In the genomic region with DNA sequence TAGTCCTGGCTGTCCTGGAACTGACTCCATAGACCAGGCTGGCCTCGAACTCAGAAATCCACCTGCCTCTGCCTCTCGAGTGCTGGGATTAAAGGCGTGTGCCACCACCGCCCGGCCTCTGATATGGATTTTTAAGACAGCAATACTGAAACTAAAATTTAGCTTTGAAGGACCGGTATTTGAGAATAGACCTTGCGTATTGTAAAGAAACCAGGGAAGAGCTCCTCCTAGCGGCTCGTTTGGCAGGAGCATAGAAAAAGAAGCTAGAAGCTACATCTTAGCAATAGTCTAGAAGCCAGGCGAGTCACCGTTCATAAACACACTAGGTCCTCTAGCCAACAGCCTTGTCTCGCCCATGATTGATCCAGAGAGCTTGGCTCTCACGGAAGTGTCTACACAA, we compare ENCODE assay signal across 8 mouse cellular contexts. TPM values are rescaled to one million over a fixed set of nuclear protein-coding genes. Genes with fewer than 3 reads are reported as not detected.
DNase-seq lines count a peak whose midpoint lies in the region; ATAC-seq lines count a peak whose summit lies in the region.

No protein-coding gene starts in this region.

- no peak overlapping the region for H3K9ac ChIP-seq in midbrain, embryonic 13.5 days (replicated peaks)
- H3K9ac ChIP-seq in embryonic facial prominence, embryonic 11.5 days (replicated peaks; ENCODE audit: low read length) = no peak overlapping the region
- no peak overlapping the region for H3K9ac ChIP-seq in limb, embryonic 11.5 days (ENCODE audit: low read length)
- no peak overlapping the region for H3K9ac ChIP-seq in neural tube, embryonic 11.5 days (ENCODE audit: low read length)

- H3K4me3 ChIP-seq in midbrain, embryonic 10.5 days = no peak overlapping the region
- no peak overlapping the region for H3K4me3 ChIP-seq in midbrain, embryonic 13.5 days (replicated peaks)
- no peak overlapping the region for H3K4me3 ChIP-seq in embryonic facial prominence, embryonic 11.5 days (ENCODE audit: low read depth, low read length)
- no peak overlapping the region for H3K4me3 ChIP-seq in limb, embryonic 11.5 days (ENCODE audit: low read depth, low read length)
- H3K4me3 ChIP-seq in neural tube, embryonic 11.5 days (ENCODE audit: low read depth, low read length) = no peak overlapping the region

- 48% methylated on average over 13 of the region's 13 CpGs for WGBS in midbrain, embryonic 10.5 days
- 48% methylated on average over 13 of the region's 13 CpGs for WGBS in midbrain, embryonic 13.5 days
- 41% methylated on average over 13 of the region's 13 CpGs for WGBS in embryonic facial prominence, embryonic 11.5 days
- 39% methylated on average over 13 of the region's 13 CpGs for WGBS in limb, embryonic 11.5 days
- 50% methylated on average over 13 of the region's 13 CpGs for WGBS in neural tube, embryonic 11.5 days

- no peak overlapping the region for H3K4me2 ChIP-seq in midbrain, embryonic 13.5 days (replicated peaks)
- no peak overlapping the region for H3K4me2 ChIP-seq in embryonic facial prominence, embryonic 11.5 days (ENCODE audit: low read depth, low read length)
- H3K4me2 ChIP-seq in limb, embryonic 11.5 days (ENCODE audit: low read depth, severe bottlenecking) = no peak overlapping the region
- no peak overlapping the region for H3K4me2 ChIP-seq in neural tube, embryonic 11.5 days (ENCODE audit: low read depth)

- H3K27me3 ChIP-seq in midbrain, embryonic 10.5 days (ENCODE audit: low read depth, poor library complexity, severe bottlenecking) = no peaks in the 10 kb centered on the region
- H3K27me3 ChIP-seq in midbrain, embryonic 13.5 days = no peaks in the 10 kb centered on the region
- no peaks in the 10 kb centered on the region for H3K27me3 ChIP-seq in embryonic facial prominence, embryonic 11.5 days (ENCODE audit: control insufficient read depth, insufficient read depth, low read length)
- H3K27me3 ChIP-seq in limb, embryonic 11.5 days (ENCODE audit: control insufficient read depth, insufficient read depth, low read length) = no peaks in the 10 kb centered on the region
- H3K27me3 ChIP-seq in neural tube, embryonic 11.5 days (ENCODE audit: control insufficient read depth, insufficient read depth, low read length) = no peaks in the 10 kb centered on the region

- no peaks in the 10 kb centered on the region for H3K9me3 ChIP-seq in midbrain, embryonic 10.5 days (replicated peaks)
- H3K9me3 ChIP-seq in midbrain, embryonic 13.5 days = no peaks in the 10 kb centered on the region
- no peaks in the 10 kb centered on the region for H3K9me3 ChIP-seq in embryonic facial prominence, embryonic 11.5 days (replicated peaks; ENCODE audit: control insufficient read depth, low read length)
- no peaks in the 10 kb centered on the region for H3K9me3 ChIP-seq in limb, embryonic 11.5 days (ENCODE audit: control insufficient read depth, low read length)
- H3K9me3 ChIP-seq in neural tube, embryonic 11.5 days (ENCODE audit: control insufficient read depth, low read length) = no peaks in the 10 kb centered on the region

- no peak for ATAC-seq in midbrain, embryonic 13.5 days
- no peak for ATAC-seq in embryonic facial prominence, embryonic 11.5 days (replicated peaks; ENCODE audit: insufficient number of reproducible peaks, low FRiP score, low TSS enrichment, low read depth)
- peak; percentile 17 to 33; a peak in 2 of 4 replicates for ATAC-seq in hematopoietic stem cell, adult 5-6 weeks (replicated peaks in 1 of 2; ENCODE audit: insufficient read depth in 1 of 2, low FRiP score in 2 of 2, low TSS enrichment in 1 of 2, low read depth in 1 of 2, poor library complexity in 2 of 2, severe bottlenecking in 2 of 2)
- ATAC-seq in limb, embryonic 11.5 days (ENCODE audit: insufficient number of reproducible peaks, low FRiP score, low TSS enrichment, low read depth) = no peak
- ATAC-seq in neural tube, embryonic 11.5 days (ENCODE audit: insufficient read depth, low FRiP score, low TSS enrichment) = no peak

- DNase-seq in midbrain, embryonic 10.5 days (ENCODE audit: low spot score) = peak; percentile 55
- peak; percentile 51 for DNase-seq in adrenal gland, adult 8-10 months
- DNase-seq in embryonic facial prominence, embryonic 11.5 days (ENCODE audit: low spot score) = peak; percentile 78
- DNase-seq in limb, embryonic 11.5 days (ENCODE audit: low spot score) = peak; percentile 76
- peak; percentile 63 for DNase-seq in neural tube, embryonic 11.5 days (ENCODE audit: low spot score)
- peak; percentile 83 for DNase-seq in thymus, postnatal 25 days

- peaks cover 47% of the 10 kb centered on the region for H3K4me1 ChIP-seq in midbrain, embryonic 10.5 days
- H3K4me1 ChIP-seq in midbrain, embryonic 13.5 days (replicated peaks) = peaks cover 32% of the 10 kb centered on the region
- no peaks in the 10 kb centered on the region for H3K4me1 ChIP-seq in embryonic facial prominence, embryonic 11.5 days (ENCODE audit: control insufficient read depth, insufficient read depth, low read length)
- no peaks in the 10 kb centered on the region for H3K4me1 ChIP-seq in limb, embryonic 11.5 days (ENCODE audit: control insufficient read depth, insufficient read depth, low read length)
- H3K4me1 ChIP-seq in neural tube, embryonic 11.5 days (ENCODE audit: control insufficient read depth, insufficient read depth, low read length) = peaks cover 3% of the 10 kb centered on the region; the same call in 1 of the 2 replicates

- no peak overlapping the region for H3K27ac ChIP-seq in midbrain, embryonic 10.5 days (replicated peaks)
- no peak overlapping the region for H3K27ac ChIP-seq in midbrain, embryonic 13.5 days
- H3K27ac ChIP-seq in embryonic facial prominence, embryonic 11.5 days (replicated peaks; ENCODE audit: low read depth, low read length) = no peak overlapping the region
- H3K27ac ChIP-seq in limb, embryonic 11.5 days (replicated peaks; ENCODE audit: low read depth, low read length) = no peak overlapping the region
- H3K27ac ChIP-seq in neural tube, embryonic 11.5 days (ENCODE audit: low read depth, low read length) = no peak overlapping the region

- peaks cover 26% of the 10 kb centered on the region for H3K36me3 ChIP-seq in midbrain, embryonic 10.5 days
- H3K36me3 ChIP-seq in midbrain, embryonic 13.5 days = peaks cover 18% of the 10 kb centered on the region
- no peaks in the 10 kb centered on the region for H3K36me3 ChIP-seq in embryonic facial prominence, embryonic 11.5 days (replicated peaks; ENCODE audit: control insufficient read depth, insufficient read depth, low read depth, low read length)
- peaks cover 9% of the 10 kb centered on the region; the same call in 1 of the 2 replicates for H3K36me3 ChIP-seq in limb, embryonic 11.5 days (ENCODE audit: control insufficient read depth, insufficient read depth, low read length)
- peaks cover 11% of the 10 kb centered on the region; the same call in 1 of the 2 replicates for H3K36me3 ChIP-seq in neural tube, embryonic 11.5 days (ENCODE audit: control insufficient read depth, insufficient read depth, low read length)

RNA-seq across cellular contexts. Expression of a gene that starts 12.8 kb away (rescaled TPM):
- polyA plus RNA-seq in midbrain, embryonic 10.5 days (2016; fragmentation: Nextera tagmentation; extraction: Ambion mirVana) = 1.1 and 1.7 TPM in 2 replicates
- polyA plus RNA-seq in midbrain, embryonic 13.5 days (2015; fragmentation: Nextera tagmentation; extraction: Ambion mirVana) = 7.1 and 8.0 TPM in 2 replicates
- total RNA-seq in adrenal gland, adult 8-10 months (2022) = 1 to 10 TPM; 3.7 to 6.8 (median 6.4) TPM
- polyA plus RNA-seq in embryonic facial prominence, embryonic 11.5 days (2014; fragmentation: Nextera tagmentation; extraction: Ambion mirVana) = 0.97 and 1.1 TPM in 2 replicates
- total RNA-seq in hematopoietic stem cell, adult 5-6 weeks (2017) = 2.7 and 3.6 TPM in 2 replicates
- 1.3 and 1.5 TPM in 2 replicates for polyA plus RNA-seq in limb, embryonic 11.5 days (2014; fragmentation: Nextera tagmentation; extraction: Ambion mirVana)
- 3.0 and 4.3 TPM in 2 replicates for polyA plus RNA-seq in neural tube, embryonic 11.5 days (2014; fragmentation: Nextera tagmentation; extraction: Ambion mirVana)

Comparison
In these comparisons a context has a peak if more than half of its experiments do, and no peak if none do; other contexts are left out.
1. ATAC-seq: peak in hematopoietic stem cell, adult 5-6 weeks (2 of 2); none in midbrain, embryonic 13.5 days (single experiment), embryonic facial prominence, embryonic 11.5 days (single experiment), limb, embryonic 11.5 days (single experiment) and neural tube, embryonic 11.5 days (single experiment).
2. Peak in every context shown above with its lines, with median percentiles within 50 percentile points of each other: DNase-seq.